Mouse (Mus musculus) forelimb bud, embryonic 11.5 days (tissue): ENCODE results near the gene Dennd2c.

Source experiments
- DNase-seq: peaks from one replicate; pipeline ENCODE4 v3.0.0-alpha.2; 2012; ENCODE audit warnings: low read depth, low spot score

The Dennd2c gene

DNA sequence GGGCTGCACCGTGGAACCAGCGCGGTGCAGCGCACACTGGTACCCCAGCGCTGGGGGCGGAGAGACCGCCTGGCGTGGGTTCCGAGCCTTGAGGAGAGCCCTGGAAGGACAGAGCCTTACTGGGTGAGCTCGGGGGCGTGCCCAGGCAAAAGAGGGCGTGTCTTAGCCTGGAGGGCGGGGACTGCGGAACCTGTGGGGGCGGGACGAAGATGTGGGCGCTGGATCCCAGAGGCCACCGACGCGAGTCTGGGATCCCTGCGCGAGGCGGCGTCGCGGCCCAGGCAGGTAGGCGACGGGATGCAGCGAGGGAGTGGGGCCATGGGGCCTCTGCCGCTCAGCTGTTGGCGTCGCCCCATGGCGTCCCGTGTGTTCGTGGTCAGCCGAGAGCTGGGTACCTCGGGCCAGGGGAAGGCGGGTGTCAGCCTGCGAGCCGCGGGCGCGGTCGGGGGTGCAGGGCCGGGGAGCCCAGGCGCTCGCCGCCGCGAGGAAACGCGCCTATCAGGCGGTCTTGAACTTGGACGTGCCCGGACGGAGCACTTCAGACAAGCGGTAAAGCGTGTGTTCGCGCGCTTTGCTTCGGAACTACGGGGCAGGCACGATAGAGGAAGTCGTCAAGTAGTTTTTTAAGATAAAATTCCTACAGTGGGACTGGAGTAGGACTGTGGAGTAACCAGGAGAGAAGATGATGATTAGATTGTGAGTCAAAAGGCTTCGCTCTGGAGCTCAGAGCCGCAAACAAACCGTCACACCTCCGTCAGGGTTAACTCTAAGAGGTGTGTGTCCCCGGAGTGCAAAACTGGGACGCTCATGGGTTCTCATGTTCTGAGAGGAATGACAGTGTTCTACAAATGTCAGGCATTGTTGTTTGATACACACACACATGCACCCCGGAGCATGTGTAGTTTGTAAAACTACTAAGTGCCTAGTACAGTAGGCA lies at the start of gene Dennd2c:
Dennd2c (plus strand) TSS at position 151 of the 937 bp plus-strand sequence.
- DNase-seq: peak; percentile 89

DNA sequence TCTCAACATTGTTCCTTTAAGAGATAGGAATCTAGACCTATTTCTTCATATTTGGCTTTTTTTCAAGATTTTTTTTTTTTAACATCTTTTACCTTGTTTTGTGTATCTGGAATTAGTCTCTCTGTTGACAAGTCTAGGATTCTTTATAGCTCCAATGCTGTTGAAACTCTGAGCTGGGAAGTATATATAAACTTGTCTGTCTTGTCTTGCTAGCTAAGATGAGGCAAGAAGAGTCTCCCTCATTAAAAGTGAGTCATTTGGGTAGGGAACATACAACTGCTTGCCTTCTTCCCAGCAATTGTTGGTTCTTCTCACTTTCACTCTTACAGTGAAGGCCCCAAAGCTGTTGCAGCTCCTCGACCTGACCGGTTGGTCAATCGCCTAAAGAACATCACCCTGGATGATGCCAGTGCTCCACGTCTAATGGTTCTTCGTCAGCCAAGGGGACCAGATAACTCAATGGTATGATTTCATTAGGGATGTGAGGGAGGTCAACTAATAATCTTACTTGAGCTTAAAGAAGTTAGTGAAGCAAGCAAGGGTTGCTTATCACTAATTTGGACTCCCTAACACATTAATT lies 46.3 kb upstream of the Dennd2c start:
- no peak for DNase-seq

DNA sequence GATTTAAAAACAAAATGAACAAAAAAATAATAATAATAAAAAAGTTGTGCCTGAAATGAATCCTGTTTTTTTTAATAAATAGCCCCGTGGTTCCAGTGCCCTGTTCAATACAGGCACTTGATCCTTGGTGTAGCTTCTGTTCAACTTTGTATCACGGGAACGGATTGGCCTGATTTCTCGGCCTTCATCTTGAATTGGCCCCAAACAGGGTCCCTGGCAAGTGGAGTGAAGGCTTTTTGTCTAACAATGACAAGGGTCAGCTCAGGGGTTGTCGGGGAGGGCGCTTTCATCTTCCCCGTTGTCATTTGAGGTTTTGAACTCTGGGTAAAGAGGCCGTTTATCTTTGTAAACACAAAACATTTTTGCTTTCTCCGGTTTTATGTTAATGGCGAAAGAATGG lies 44.7 kb upstream of the Dennd2c start:
- DNase-seq: no peak

DNA sequence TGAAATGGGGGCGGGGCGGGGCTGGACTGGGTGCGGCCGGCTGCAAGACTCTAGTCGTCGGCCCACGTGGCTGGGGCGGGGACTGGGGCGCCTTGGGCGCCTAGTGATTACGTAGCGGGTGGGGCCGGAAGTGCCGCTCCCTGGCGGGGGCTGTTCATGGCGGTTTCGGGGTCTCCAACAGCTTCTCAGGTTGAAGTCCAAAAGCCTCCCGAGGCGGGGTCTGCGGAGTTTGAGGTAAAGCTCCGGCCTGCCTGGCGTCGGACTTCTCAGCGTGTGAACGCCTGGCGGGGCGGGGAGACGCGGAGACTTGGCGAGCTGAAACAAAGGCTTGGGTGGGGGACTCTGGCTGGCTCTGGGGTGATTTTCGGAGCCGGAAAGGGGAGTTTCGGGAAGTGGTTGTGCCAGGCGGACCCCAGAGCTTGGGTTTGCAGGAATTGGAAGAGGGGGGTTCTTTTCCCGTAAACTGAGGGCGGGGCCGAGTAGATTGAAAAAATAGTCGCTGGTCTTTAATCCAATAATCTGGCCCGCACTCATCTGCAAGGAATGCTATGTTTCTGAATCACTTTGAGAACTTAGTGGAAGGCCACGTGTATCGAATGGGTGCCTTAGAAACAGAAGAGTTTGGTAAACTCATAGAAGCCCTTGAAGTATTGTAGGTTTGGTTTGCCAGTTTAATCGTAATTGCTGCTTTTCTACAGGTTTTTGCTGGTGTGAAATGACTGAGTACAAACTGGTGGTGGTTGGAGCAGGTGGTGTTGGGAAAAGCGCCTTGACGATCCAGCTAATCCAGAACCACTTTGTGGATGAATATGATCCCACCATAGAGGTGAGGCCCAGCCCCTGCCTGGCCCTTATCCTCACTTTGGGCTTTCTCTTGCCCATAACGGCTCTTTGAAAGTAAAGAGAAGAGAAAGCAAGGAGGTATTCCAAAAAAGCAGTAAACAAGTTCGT lies 43.9 kb upstream of the Dennd2c start, which contains the start of gene Nras:
Nras (plus strand) TSS at position 79 of the 951 bp plus-strand sequence.
- peak; percentile 94 for DNase-seq

DNA sequence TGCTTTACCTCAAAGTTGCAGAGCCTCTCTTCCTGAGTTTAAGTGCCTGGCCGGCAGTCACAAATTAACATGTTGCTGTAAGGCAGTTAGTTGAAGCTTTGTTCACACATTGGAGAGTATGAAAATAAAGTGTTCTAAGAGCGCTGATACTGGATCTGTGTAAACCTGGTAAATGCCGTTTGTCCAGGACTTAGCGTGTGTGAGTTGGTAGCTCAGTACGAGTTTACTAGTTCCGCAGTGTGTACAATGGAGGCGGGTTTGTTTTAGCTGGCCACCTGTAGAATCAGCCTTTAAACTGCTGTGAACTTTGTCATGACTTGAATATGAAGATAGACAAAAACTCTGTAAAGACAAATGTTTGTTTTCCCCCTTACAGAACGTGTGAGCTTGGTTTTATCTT lies 35.5 kb upstream of the Dennd2c start:
- DNase-seq: no peak

DNA sequence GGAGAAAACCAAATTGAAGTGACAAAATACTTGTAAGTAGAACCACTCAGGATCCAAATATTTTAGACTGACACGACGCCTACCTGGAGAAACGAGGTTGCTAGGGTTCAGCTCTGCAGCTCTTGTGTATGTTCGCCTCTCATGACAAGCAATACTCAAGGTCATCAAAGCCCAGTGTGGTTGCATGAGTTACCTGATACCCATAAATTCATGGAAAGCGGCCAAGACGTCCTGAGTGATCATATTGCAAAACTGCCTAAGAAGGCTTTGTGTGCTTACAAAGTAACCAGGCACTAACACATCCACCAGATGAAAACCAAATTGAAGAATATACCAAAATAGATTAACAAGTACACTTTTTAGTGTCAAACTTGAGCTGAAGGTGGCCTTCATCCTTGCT lies 33.4 kb upstream of the Dennd2c start:
- no peak for DNase-seq

DNA sequence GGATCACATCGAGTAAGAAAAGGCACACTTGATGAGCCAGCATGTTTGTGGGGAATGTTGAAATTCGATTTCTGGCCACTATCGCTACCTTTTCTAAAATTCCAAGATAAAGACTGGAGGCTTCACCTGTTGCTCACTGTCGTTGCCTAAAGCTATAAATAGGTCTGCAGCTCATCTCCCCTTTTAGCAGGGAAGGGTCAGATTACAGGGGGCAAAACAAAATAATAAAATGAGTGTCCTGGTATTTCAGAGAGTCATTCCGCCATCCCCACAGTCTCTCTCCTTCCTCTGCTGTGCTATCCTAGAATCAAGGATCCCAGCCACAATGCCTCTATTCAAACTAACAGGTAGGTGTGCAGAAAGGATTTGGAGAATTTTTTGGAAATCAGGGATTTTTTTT lies 28.6 kb upstream of the Dennd2c start, which contains the start of gene Ampd1:
Ampd1 (plus strand) TSS at position 244 of the 400 bp plus-strand sequence.
- no peak for DNase-seq

DNA sequence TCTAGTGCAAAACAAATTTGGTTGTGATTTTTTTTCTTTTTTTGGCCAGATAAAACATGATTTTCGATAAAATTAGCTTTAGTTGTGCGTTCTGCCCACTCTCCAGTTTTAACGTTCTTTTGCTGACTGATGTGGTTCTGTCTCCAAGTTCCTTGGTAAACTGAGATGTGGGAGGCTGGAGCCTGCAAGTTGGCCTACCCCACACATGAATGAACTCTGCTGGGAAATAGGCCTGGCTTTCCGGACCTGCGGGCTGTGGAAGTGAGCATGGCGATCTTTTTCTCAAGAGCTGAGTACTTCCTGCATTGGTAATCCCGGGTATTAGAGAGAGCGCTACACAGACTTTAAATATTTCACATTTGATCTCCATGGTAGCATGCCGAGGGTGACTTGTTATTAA lies 26.5 kb upstream of the Dennd2c start:
- DNase-seq: no peak

DNA sequence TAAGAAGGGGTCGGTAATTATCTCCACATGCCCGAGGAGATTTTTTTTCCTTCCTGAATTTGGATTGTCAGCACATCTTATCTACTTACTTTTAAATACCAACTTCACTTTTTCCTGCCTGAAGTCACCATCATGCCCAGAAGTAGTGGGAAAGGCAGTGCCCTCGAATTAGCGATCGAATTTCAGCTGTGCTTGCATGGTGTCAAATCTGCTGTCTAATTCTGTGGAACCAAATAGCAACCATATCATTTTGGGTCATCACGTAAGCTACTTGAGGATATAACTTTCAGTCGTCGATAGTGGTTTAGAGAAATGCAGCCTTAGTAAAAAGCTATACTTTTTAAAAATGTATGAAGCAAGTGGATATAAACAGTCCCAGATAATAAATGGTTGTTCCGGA lies 25.9 kb upstream of the Dennd2c start:
- no peak for DNase-seq

DNA sequence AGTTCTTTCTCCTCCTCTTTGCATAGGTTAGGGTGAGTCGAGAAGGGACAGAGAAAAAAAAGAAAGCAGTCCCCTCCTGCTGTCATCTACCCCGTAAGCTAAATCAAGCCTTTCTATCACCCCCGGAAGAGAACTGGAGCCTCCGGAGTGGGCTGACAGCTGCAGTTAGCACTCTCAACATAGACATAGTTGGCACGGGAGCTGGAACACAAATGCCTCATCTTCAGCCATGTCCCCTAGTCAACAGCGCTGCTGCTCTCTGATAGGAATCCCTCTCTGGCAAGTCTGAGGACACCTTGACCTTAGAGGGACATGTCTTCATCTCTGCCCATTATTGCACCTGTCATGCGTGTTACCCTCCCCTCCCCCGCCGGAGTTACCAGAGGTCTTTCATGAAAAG lies 23.1 kb upstream of the Dennd2c start:
- DNase-seq: no peak

DNA sequence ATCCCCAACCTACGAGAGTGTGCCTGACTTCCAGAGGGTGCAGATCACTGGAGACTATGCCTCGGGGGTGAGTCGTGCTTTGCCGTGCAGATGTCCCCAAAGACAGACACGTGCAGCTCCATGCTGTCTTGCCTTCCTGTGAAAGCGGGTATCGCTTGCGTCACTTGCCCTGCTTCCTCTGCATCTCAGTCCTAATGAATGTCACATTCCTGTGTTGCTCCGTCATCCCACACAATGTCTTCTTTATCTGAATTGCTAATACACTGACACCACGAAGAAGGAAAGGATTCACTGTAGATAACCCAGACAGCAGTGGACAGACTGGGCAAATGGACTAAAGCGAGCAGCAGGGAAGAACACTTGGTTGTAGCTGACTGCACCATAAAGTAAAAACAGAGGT lies 21.4 kb upstream of the Dennd2c start:
- no peak for DNase-seq

DNA sequence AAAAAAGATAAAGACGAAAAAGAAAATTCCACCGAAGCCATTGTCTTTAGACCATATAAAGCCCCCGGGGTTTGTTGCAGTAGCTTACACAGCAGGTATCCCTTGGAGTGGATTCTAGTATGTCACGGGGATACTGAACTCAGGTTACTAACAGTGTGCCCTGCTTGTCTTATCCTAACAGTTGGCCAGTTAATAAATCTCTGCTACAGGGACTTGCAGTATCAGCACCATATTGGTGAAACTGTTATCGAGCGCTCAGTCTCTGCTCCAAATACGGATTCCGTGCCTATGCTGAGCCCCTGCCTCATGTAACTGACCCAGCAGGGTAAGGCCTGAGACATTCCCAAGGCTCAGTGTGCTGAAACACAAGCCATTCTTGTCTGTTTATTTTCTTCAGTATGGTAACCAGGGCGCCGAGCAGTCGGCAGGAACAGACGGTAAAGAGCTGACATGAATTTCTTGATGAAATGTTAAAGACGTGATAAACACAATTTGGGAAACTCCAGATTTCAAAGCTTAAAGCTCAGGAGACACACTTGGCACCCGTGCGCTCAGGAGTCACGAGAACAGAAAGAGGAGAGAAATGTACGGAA lies 20.4 kb upstream of the Dennd2c start:
- no peak for DNase-seq

DNA sequence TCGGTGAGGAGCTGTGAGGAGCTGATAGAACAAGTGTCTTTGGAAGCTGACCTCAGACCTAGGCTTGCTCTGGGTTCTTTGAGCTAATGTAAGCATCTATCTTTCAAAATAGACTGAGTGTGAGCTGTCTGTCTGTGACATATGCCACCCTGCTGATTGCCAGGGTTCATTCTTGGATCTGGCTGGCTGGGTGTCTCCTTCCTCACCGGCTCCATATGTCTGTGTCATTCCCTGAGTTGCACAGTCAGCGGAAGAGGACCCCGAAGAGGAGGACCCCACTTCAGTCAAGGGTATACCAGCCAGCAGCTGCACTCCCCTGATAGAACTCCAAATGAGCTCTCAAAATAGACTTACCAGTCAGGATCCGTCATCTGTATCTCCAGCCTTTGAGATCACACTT lies 19.6 kb upstream of the Dennd2c start:
- DNase-seq: no peak

DNA sequence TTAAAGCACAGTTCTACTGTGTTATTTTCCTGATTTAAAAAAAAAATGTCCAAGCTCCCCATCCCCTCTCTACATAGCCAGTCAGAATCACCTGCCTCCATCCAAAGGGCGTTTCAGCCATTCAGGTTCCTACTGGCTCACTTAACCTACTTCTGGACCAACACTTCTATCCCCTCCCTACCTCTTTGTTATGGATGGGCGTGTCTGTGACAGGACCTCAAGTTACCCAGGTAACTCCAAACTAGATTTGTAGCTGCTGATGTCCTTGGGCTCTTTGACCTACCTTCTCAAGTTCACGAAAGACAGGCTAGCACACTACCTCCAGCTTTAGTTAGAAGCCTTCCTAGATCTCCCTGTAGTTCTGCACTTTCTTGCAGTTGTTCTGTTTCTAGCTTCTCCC lies 16.4 kb upstream of the Dennd2c start:
- DNase-seq: no peak

DNA sequence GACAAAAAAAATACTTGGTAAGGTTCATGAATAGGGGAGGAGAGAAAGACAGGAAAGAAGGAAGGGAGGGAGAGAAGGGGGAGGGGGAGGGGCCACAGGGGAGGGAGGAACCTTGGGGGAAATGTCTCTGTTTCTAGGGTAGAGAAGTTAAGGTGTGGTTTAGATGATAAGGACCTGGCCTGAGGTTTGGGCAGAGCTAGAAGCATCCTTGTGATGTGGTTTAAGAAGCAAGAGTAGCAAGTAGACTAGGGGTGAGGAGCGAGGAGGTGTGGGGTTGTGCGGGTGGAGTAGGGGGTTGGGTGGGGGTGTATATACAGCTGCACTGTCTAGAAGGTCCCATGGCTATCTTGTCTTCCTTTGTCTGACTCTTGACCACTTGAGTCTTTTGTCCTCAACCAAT lies 10.7 kb upstream of the Dennd2c start:
- no peak for DNase-seq

DNA sequence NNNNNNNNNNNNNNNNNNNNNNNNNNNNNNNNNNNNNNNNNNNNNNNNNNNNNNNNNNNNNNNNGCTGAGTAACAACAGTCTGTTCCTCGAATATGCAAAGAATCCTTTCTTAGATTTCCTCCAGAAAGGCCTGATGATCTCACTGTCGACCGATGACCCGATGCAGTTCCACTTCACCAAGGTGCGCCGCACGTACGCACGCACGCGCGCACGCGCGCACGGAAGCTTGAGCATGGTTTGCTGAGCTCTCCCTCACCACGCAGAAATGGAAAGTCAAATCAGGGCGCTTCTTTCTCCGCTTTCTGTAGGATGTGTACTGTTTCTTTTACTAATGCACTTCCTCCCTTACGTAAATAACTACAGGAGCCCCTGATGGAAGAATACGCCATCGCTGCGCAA lies 3.7 kb upstream of the Dennd2c start:
- DNase-seq: no peak

DNA sequence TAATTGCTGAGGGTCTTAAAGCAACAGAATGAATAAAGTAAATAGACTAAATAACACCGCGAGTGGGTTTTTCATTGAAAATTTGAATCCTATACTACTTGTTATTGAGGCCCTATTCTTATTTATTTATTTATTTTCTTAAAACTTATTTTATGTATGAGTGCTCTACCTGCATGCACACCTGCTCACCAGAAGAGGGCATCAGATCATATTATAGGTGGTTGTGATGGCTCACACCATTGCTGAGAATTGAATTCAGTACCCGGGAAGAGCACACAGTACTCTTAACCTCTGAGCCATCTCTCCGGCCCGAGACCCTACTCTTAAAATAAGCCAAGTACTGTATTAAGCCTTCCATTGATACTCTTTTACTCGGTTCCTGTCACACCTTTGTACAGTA lies 2.7 kb upstream of the Dennd2c start:
- no peak for DNase-seq

DNA sequence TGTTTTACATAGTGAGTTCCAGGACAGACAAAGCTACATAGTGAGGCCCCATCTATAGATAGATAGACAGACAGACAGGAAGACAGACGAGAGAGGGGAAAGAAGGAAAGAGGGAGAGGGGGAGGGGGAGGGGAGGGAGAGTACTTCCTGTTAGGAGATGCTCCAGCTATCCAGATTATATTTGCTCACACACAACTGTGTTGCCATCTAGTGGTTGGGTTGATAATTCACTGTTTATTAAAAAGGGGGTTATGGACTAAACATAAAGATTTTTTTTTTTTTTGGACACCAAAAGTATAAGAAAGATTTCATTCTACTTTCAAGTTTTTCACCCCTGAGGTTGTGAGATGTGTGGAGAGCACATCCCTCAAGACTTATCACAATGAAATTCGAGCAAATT lies 1.7 kb upstream of the Dennd2c start:
- DNase-seq: no peak

DNA sequence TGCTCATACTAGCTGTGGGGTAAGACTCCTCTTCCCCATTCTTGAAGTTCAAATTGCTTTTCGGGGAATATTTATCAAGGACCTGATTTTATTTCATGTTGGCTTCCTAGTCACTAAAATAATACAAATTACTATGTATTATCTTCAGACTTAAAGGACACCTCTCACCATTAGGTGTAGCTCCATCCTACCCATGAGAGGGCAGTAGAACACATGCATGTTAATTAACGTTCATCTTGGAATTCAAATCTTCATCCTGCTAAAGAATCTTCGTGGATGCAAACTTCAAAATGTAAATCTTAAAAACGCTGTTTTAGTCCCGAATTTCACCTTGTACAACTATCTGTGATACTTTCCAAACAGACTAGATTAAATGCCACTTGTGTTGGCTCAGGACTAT lies 1.2 kb upstream of the Dennd2c start:
- DNase-seq: no peak

DNA sequence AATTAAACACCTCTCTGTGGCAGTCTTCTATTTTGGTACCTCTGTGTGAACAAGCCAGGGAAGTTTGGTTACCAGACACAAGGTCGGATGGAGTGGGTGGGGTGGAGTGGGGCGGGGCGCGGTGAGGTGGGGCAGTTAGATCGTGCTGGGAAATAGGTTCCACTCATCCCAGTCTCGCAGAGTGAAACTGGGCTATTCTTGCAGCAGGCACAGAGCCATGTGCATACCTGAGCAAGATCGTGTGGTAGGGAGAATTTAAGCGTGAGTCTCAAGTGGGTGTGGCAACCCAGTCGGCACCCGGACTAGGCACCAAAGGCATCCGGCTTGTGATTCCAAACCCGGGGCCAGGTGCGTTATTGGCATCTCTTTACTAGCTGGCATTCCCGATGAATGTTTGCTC lies 495 bp upstream of the Dennd2c start:
- no peak for DNase-seq

DNA sequence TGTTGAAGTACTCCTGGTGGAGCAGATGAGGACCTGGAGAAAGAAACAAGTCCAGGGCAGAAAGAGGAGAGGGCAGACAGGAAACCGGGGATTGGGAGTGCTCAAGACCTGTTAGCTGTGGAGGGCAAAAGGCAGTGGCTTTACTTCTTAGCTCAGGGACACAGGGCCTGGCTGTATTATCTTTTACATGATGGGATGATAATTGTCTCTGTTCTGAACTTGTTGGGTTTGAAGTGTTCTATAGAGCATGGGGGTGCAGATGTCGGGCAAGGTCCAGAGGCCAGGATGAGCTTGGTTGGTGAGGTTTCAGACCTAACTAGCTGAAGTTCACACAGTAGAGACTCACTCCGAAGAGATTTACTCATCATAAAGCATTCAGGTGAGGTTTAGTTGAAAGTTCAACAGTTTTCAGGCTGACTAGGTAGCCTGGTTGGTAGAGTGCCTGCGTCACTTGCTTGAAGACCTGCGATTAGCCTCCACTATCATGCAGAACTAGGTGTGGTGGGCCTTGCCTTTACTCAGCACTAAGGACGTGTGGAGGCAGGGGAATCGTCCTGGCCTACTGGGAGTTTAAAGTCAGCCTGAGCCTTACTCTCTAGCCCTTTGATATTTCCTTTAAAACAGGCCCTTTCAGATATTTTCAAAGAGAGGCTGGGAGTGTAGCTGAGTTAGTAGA lies 5.3 kb downstream of the Dennd2c start:
- no peak for DNase-seq
